Mouse (Mus musculus) brain, embryonic 14.5 days (tissue): ENCODE measurements at regions not wholly inside any gene's neighbourhood (a gene's known extent, or its start where the extent isn't known, plus 50 kb on each side); places are given as distances from the start of the nearest gene placed in this dataset.

Source experiments
- CTCF ChIP-seq: fragments of 200-500 bp; IDR thresholded peaks from 2 replicates; pipeline ENCODE4 v1.5.1; 2012; ENCODE audit warnings: inconsistent platforms, mild to moderate bottlenecking, moderate library complexity, borderline replicate concordance; ENCODE audit not compliant: insufficient read depth, insufficient read length; ENCODE audit errors: extremely low read depth
- POLR2A ChIP-seq: fragments of 200-500 bp; IDR thresholded peaks from 2 replicates; pipeline ENCODE4 v1.6.1; 2012; ENCODE audit warnings: mild to moderate bottlenecking, inconsistent platforms, borderline replicate concordance; ENCODE audit not compliant: poor library complexity, insufficient read depth, insufficient read length, severe bottlenecking; ENCODE audit errors: extremely low read depth

DNA sequence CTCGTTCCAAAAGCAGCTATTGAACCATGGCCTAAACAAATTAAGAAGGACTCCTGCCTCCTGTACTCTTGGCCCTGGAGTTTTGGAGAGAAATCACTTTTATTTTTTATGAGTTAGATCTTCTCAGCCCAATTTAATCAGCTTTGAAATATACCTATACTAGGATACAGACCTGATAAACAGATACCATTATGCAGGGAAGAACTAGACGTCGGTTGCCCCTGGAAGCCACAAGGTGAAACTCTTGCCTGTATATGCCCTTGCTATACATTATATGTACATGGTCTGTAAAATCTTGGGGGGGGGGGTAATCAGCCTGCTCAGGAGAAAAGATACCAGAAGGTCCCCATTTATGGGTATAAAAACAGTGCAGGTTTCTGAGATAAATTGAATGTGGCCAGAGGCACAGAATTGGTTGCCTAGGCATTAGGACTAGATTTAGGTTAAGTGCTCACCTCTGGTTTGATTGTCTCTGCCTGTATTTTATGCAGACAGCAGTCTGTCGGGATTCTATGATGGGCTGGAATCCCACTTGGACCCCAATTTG is 1239.9 kb upstream of the A1bg start:
- TF ChIP-seq CTCF: no peak
- no peak for TF ChIP-seq POLR2A
